Mouse (Mus musculus): ENCODE data around the gene Gramd4. TPM values are rescaled to one million over a fixed set of nuclear protein-coding genes. Genes with fewer than 3 reads are reported as not detected.

Gene Gramd4
- total and polyA plus RNA-seq, 2 experiments from 2014 or later = 22.5 to 47.6 TPM

DNA sequence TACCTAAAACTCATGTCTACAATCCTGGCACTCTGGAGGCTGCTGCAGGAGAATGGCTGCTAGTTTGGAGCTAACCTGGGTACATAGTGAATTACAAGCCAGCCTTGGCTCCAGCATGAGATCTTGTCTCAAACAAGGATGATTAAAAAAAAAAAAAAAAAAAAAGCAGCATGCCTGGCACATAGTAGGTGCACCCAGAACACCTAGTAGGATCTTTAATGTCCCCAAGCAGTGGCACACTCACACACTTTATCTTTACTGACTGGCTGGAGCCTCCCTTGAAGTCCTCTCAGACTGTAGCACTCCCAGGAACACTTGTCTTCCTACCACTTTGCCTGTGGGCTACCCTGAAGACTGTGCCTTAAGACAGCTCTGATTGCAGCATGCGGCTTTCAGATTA, 22.9 kb downstream of the Gramd4 start:
- Histone ChIP-seq H3K27me3 (ENCODE audit: insufficient read depth, low read length) (no peaks in the 10 kb centered on the region), H3K4me1 (ENCODE audit: insufficient read depth, low read length) (peaks cover 19% of the 10 kb centered on the region), H3K4me3 (ENCODE audit: low read depth, low read length) (no peak overlapping the region), H3K9ac (replicated peaks; ENCODE audit: low read length, poor library complexity, severe bottlenecking) (no peak overlapping the region), H3K9me3 (ENCODE audit: low read length) (no peaks in the 10 kb centered on the region), H3K4me2 (ENCODE audit: low read depth, low read length, poor library complexity, severe bottlenecking) (no peak overlapping the region), H3K27ac (ENCODE audit: low read depth, low read length) (no peak overlapping the region), H3K36me3 (ENCODE audit: insufficient read depth, low read length) (no peaks in the 10 kb centered on the region)
- TF ChIP-seq CTCF (IDR thresholded peaks at IDR 0.05) = no peak
- WGBS = 72% methylated on average over 1 of the region's 1 CpGs
- no peak for ATAC-seq (ENCODE audit: low FRiP score)
- DNase-seq (ENCODE audit: low spot score) = no peak

DNA sequence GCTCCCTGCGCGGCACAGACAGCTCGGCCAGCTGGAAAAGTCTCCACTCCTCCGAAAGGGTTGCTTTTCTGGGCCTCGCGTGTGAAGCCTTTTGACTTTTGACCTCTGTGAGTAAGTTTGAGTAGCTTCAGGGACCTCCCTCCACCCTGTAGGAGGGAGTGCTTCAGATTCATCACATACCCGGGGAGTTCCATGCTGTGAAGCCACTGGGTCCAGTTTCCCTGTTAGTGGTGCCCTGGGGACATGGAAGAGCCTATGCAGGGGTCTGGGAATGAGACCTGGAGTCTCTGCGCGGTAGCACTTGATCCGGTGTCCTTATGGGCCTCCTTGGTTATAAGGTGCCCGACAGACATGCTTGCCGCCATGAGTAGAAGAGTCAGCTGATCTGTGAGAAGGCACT, 24.2 kb downstream of the Gramd4 start:
- Histone ChIP-seq H3K9me3 (ENCODE audit: low read length) (no peaks in the 10 kb centered on the region), H3K9ac (replicated peaks; ENCODE audit: low read length, poor library complexity, severe bottlenecking) (no peak overlapping the region), H3K27me3 (ENCODE audit: insufficient read depth, low read length) (no peaks in the 10 kb centered on the region), H3K4me3 (ENCODE audit: low read depth, low read length) (no peak overlapping the region), H3K36me3 (ENCODE audit: insufficient read depth, low read length) (no peaks in the 10 kb centered on the region), H3K27ac (ENCODE audit: low read depth, low read length) (no peak overlapping the region), H3K4me1 (ENCODE audit: insufficient read depth, low read length) (peaks cover 30% of the 10 kb centered on the region), H3K4me2 (ENCODE audit: low read depth, low read length, poor library complexity, severe bottlenecking) (no peak overlapping the region)
- no peak for ATAC-seq (ENCODE audit: low FRiP score)
- TF ChIP-seq CTCF (IDR thresholded peaks at IDR 0.05) = no peak
- 53% methylated on average over 12 of the region's 12 CpGs for WGBS
- no peak for DNase-seq (ENCODE audit: low spot score)

DNA sequence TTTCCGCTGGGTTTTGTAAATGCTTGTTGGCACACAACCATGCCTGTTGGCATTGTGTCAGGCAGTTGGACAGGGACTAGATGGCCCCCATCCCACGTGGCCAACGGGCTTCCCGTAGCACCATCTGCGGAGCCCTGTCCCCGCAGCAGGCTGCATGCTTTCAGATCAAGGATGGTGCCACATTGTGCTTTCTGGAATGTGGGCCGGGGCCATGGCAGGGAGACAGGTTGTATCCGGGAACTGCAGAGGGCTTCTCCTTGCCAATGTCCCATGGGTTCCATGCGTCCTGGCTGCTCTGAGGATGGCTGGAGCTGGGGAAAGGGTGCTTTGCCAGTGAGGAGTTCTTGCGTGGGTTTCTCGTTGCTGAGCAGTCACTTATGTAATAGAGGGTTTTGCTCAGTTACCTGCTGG, 25.1 kb downstream of the Gramd4 start:
- 71% methylated on average over 11 of the region's 11 CpGs for WGBS
- Histone ChIP-seq H3K4me2 (ENCODE audit: low read depth, low read length, poor library complexity, severe bottlenecking) (no peak overlapping the region), H3K27ac (ENCODE audit: low read depth, low read length) (no peak overlapping the region), H3K4me3 (ENCODE audit: low read depth, low read length) (no peak overlapping the region), H3K36me3 (ENCODE audit: insufficient read depth, low read length) (no peaks in the 10 kb centered on the region), H3K4me1 (ENCODE audit: insufficient read depth, low read length) (peaks cover 37% of the 10 kb centered on the region), H3K9ac (replicated peaks; ENCODE audit: low read length, poor library complexity, severe bottlenecking) (no peak overlapping the region), H3K9me3 (ENCODE audit: low read length) (no peaks in the 10 kb centered on the region), H3K27me3 (ENCODE audit: insufficient read depth, low read length) (no peaks in the 10 kb centered on the region)
- ATAC-seq (ENCODE audit: low FRiP score) = no peak
- DNase-seq (ENCODE audit: low spot score) = no peak
- TF ChIP-seq CTCF (IDR thresholded peaks at IDR 0.05) = no peak

- Histone ChIP-seq H3K9ac (replicated peaks; ENCODE audit: low read length, poor library complexity, severe bottlenecking) (no peak overlapping the region), H3K9me3 (ENCODE audit: low read length) (no peaks in the 10 kb centered on the region), H3K4me1 (ENCODE audit: insufficient read depth, low read length) (peaks cover 43% of the 10 kb centered on the region), H3K4me2 (ENCODE audit: low read depth, low read length, poor library complexity, severe bottlenecking) (no peak overlapping the region), H3K4me3 (ENCODE audit: low read depth, low read length) (no peak overlapping the region), H3K27ac (ENCODE audit: low read depth, low read length) (no peak overlapping the region), H3K36me3 (ENCODE audit: insufficient read depth, low read length) (no peaks in the 10 kb centered on the region), H3K27me3 (ENCODE audit: insufficient read depth, low read length) (no peaks in the 10 kb centered on the region)
- TF ChIP-seq CTCF (IDR thresholded peaks at IDR 0.05) = no peak
- ATAC-seq (ENCODE audit: low FRiP score) (no peak), DNase-seq (ENCODE audit: low spot score) (no peak)
- WGBS = 31% methylated on average over 6 of the region's 6 CpGs
Measured at GRCm38 (mm10) chr15:86083261-86083741, 25.8 kb downstream of the Gramd4 start.

DNA sequence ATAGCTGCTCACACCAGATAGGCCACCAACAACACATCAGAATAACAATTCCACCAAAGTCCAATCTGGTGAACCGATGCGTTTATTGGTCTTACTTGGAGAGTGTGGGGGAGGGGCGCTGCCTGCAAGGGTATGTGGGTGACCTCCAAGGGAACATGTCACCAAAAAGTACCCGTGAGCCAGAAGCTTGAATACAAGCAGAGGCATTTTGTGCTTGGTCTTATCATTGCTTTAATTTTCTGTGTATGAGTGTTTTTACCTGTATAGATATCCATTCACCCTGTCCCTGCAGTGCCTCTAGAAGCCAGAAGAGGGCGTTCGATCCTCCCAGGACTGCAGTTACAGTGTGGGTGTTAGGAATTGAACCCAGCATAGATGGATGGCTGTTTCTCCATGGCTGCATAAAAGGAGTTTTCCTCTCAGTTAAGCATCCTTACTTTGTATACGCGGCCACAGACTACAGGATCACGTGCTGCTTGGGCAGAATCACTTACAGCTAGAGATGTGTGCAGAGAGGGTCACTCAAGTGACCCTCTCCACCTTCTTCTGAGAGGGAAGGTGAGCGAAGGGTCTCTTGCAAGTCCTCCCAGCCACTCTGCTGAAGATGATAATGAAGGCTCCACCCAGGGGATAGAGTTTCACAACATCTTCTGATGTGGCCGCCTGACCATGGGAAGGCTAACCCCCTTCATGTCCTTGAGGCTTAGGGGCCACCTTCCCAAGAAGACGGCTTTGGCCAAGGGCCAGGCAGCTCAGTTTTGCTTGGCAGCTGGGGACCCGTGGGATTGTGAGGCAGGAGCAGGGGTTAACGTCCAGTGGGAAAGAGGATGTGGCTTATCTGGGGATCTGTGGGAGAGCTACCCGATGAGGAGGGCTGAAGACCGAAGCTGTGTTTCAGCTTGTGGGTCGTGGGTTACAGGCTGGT, 28.1 kb downstream of the Gramd4 start:
- H3K27ac ChIP-seq (ENCODE audit: low read depth, low read length) = peak overlapping the region; percentile 81
- no peaks in the 10 kb centered on the region for H3K36me3 ChIP-seq (ENCODE audit: insufficient read depth, low read length)
- H3K27me3 ChIP-seq (ENCODE audit: insufficient read depth, low read length) = no peaks in the 10 kb centered on the region
- 23% methylated on average over 17 of the region's 17 CpGs for WGBS
- DNase-seq (ENCODE audit: low spot score) = peak; percentile 66
- H3K4me2 ChIP-seq (ENCODE audit: low read depth, low read length, poor library complexity, severe bottlenecking) = no peak overlapping the region
- peak; percentile 79 for TF ChIP-seq CTCF (IDR thresholded peaks at IDR 0.05)
- no peak overlapping the region for H3K4me3 ChIP-seq (ENCODE audit: low read depth, low read length)
- ATAC-seq (ENCODE audit: low FRiP score) = peak; percentile 41; the same call in 1 of the 2 replicates
- peak overlapping the region; percentile 24; the same call in 1 of the 2 replicates for H3K9ac ChIP-seq (replicated peaks; ENCODE audit: low read length, poor library complexity, severe bottlenecking)
- no peaks in the 10 kb centered on the region for H3K9me3 ChIP-seq (ENCODE audit: low read length)
- peaks cover 47% of the 10 kb centered on the region for H3K4me1 ChIP-seq (ENCODE audit: insufficient read depth, low read length)

DNA sequence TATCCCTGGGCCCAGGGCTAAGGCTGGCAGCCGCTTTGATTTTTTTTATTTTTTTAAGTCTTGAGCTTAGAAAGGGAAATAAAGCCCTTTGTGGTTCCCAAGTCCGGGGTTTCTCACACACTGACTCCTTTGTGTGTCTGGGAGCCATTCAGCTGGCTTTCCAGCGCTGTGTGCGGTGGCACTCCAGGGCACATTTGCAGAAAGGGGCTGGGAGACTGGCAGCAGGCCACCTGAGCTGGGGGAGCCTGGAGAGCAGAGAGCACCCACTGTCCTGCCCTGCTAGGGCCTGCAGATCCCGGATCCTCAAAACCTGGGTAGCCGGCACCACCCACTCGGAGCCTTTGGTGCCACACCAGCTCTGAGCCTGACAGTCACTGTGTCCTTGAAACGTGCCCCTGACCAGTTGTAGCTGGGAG, 28.8 kb downstream of the Gramd4 start:
- 19% methylated on average over 8 of the region's 8 CpGs for WGBS
- peak overlapping the region; percentile 24; the same call in 1 of the 2 replicates for H3K9ac ChIP-seq (replicated peaks; ENCODE audit: low read length, poor library complexity, severe bottlenecking)
- H3K27ac ChIP-seq (ENCODE audit: low read depth, low read length) = peak overlapping the region; percentile 81
- ATAC-seq (ENCODE audit: low FRiP score) (peak; percentile 54), DNase-seq (ENCODE audit: low spot score) (peak; percentile 77)
- no peaks in the 10 kb centered on the region for H3K36me3 ChIP-seq (ENCODE audit: insufficient read depth, low read length)
- H3K27me3 ChIP-seq (ENCODE audit: insufficient read depth, low read length) = no peaks in the 10 kb centered on the region
- H3K4me1 ChIP-seq (ENCODE audit: insufficient read depth, low read length) = peaks cover 47% of the 10 kb centered on the region
- TF ChIP-seq CTCF (IDR thresholded peaks at IDR 0.05) = no peak
- H3K4me2 ChIP-seq (ENCODE audit: low read depth, low read length, poor library complexity, severe bottlenecking) = no peak overlapping the region
- no peak overlapping the region for H3K4me3 ChIP-seq (ENCODE audit: low read depth, low read length)
- H3K9me3 ChIP-seq (ENCODE audit: low read length) = no peaks in the 10 kb centered on the region

Data from midbrain, postnatal 0 days (tissue).